Comparison of ENCODE assay signal across 7 mouse cellular contexts in genomic region chr13:36731931-36732461, GRCm38 (mm10). TPM values are rescaled to one million over a fixed set of nuclear protein-coding genes. Genes with fewer than 3 reads are reported as not detected.
DNase-seq lines count a peak whose midpoint lies in the region; ATAC-seq and TF ChIP-seq lines count a peak whose summit lies in the region.

No protein-coding gene starts in this region.

- TF ChIP-seq CTCF in lung, embryonic 14.5 days (IDR thresholded peaks at IDR 0.05; ENCODE audit: low read depth): no peak
- no peak for TF ChIP-seq CTCF in cortical plate, adult 2 months (IDR thresholded peaks at IDR 0.05; ENCODE audit: extremely low read depth, insufficient read depth, low read length)
- no peak for TF ChIP-seq CTCF in forebrain, postnatal 0 days (IDR thresholded peaks at IDR 0.05; ENCODE audit: low read depth)
- TF ChIP-seq CTCF in olfactory bulb, adult 2 months (IDR thresholded peaks at IDR 0.05; ENCODE audit: insufficient read depth, low read depth, low read length): no peak

- peak overlapping the region; percentile 34 for H3K4me3 ChIP-seq in lung, embryonic 14.5 days (ENCODE audit: low read depth, low read length)
- H3K4me3 ChIP-seq in cortical plate, adult 2 months (ENCODE audit: insufficient read depth, low read length): peak overlapping the region; percentile 55
- H3K4me3 ChIP-seq in forebrain, postnatal 0 days (ENCODE audit: low read depth, low read length): peak overlapping the region; percentile 44
- H3K4me3 ChIP-seq in limb, embryonic 13.5 days: peak overlapping the region; percentile 48
- H3K4me3 ChIP-seq in olfactory bulb, adult 2 months (ENCODE audit: insufficient read depth, low read depth, low read length): peak overlapping the region; percentile 10

- no peak overlapping the region for H3K9ac ChIP-seq in lung, embryonic 14.5 days
- peak overlapping the region; percentile 56 for H3K9ac ChIP-seq in forebrain, postnatal 0 days
- H3K9ac ChIP-seq in limb, embryonic 13.5 days: peak overlapping the region; percentile 58; the same call in 1 of the 2 replicates

- peak; percentile 59 for DNase-seq in lung, embryonic 14.5 days
- DNase-seq in lung, postnatal 10 days: no peak
- DNase-seq in forebrain, postnatal 0 days: peak; percentile 77
- no peak for DNase-seq in urinary bladder, postnatal 14 days (ENCODE audit: low spot score)

- peak; percentile 41; the same call in 1 of the 2 replicates for TF ChIP-seq POLR2A in cortical plate, adult 2 months (IDR thresholded peaks at IDR 0.05; ENCODE audit: extremely low read depth, insufficient read depth, low read length)
- no peak for TF ChIP-seq POLR2A in olfactory bulb, adult 2 months (IDR thresholded peaks at IDR 0.05; ENCODE audit: insufficient read depth, low read depth, low read length)

- H3K27me3 ChIP-seq in lung, embryonic 14.5 days (ENCODE audit: insufficient read depth, low read length): peaks cover 95% of the 10 kb centered on the region
- H3K27me3 ChIP-seq in forebrain, postnatal 0 days (ENCODE audit: insufficient read depth, low read length): peaks cover 26% of the 10 kb centered on the region
- peaks cover 78% of the 10 kb centered on the region for H3K27me3 ChIP-seq in limb, embryonic 13.5 days

- H3K9me3 ChIP-seq in lung, embryonic 14.5 days (ENCODE audit: low read depth, low read length): 0 out of 2 replicates have a peak, but pooled peaks cover 3% of the 10 kb centered on the region
- no peaks in the 10 kb centered on the region for H3K9me3 ChIP-seq in forebrain, postnatal 0 days (ENCODE audit: low read length)
- no peaks in the 10 kb centered on the region for H3K9me3 ChIP-seq in limb, embryonic 13.5 days

- H3K36me3 ChIP-seq in lung, embryonic 14.5 days (ENCODE audit: insufficient read depth): no peaks in the 10 kb centered on the region
- no peaks in the 10 kb centered on the region for H3K36me3 ChIP-seq in forebrain, postnatal 0 days (ENCODE audit: insufficient read depth)
- H3K36me3 ChIP-seq in limb, embryonic 13.5 days: no peaks in the 10 kb centered on the region

- under 1% methylated on average over 23 of the region's 23 CpGs for WGBS in lung, embryonic 14.5 days
- WGBS in forebrain, postnatal 0 days: 1% methylated on average over 23 of the region's 23 CpGs
- WGBS in limb, embryonic 13.5 days: 2% methylated on average over 23 of the region's 23 CpGs
- WGBS in olfactory bulb, adult 2 months: 3% methylated on average over 23 of the region's 23 CpGs

- no peak for ATAC-seq in lung, embryonic 14.5 days (ENCODE audit: insufficient read depth)
- ATAC-seq in forebrain, postnatal 0 days: no peak
- no peak for ATAC-seq in limb, embryonic 13.5 days (ENCODE audit: low FRiP score, low read depth)

- H3K4me2 ChIP-seq in lung, embryonic 14.5 days: peak overlapping the region; percentile 63
- peak overlapping the region; percentile 71 for H3K4me2 ChIP-seq in forebrain, postnatal 0 days (ENCODE audit: low read depth)
- peak overlapping the region; percentile 80 for H3K4me2 ChIP-seq in limb, embryonic 13.5 days (replicated peaks)

- H3K27ac ChIP-seq in lung, embryonic 14.5 days (ENCODE audit: low read depth): no peak overlapping the region
- peak overlapping the region; percentile 86 for H3K27ac ChIP-seq in cortical plate, adult 2 months (ENCODE audit: insufficient read depth, low read length)
- peak overlapping the region; percentile 88 for H3K27ac ChIP-seq in forebrain, postnatal 0 days (ENCODE audit: low read depth, low read length)
- no peak overlapping the region; the same call in 1 of the 2 replicates for H3K27ac ChIP-seq in limb, embryonic 13.5 days
- no peak overlapping the region for H3K27ac ChIP-seq in olfactory bulb, adult 2 months (ENCODE audit: insufficient read depth, low read depth, low read length)

- 0 out of 2 replicates have a peak, but pooled peaks cover 3% of the 10 kb centered on the region for H3K4me1 ChIP-seq in lung, embryonic 14.5 days (ENCODE audit: insufficient read depth)
- no peaks in the 10 kb centered on the region for H3K4me1 ChIP-seq in cortical plate, adult 2 months (ENCODE audit: control insufficient read depth, insufficient read depth, low read length)
- H3K4me1 ChIP-seq in forebrain, postnatal 0 days (ENCODE audit: insufficient read depth): no peaks in the 10 kb centered on the region
- H3K4me1 ChIP-seq in limb, embryonic 13.5 days: peaks cover 44% of the 10 kb centered on the region
- peaks cover 14% of the 10 kb centered on the region for H3K4me1 ChIP-seq in olfactory bulb, adult 2 months (ENCODE audit: control insufficient read depth, insufficient read depth, low read length)

RNA-seq across cellular contexts. Expression of gene Nrn1, which starts 2.9 kb away (rescaled TPM):
- polyA plus RNA-seq in lung, embryonic 14.5 days (2014; fragmentation: Nextera tagmentation; extraction: Ambion mirVana): 0.12 and 0.42 TPM in 2 replicates
- polyA plus RNA-seq in cortical plate, adult 2 months (2012; rRNA removed): 251 and 304 TPM in 2 replicates
- 50.5 and 57.7 TPM in 2 replicates for total RNA-seq in forebrain, postnatal 0 days (2014; rRNA removed)
- 24.9 and 35.1 TPM in 2 replicates for polyA plus RNA-seq in forebrain, postnatal 0 days (2015; fragmentation: Nextera tagmentation; extraction: Ambion mirVana)
- 7.5 and 7.7 TPM in 2 replicates for polyA plus RNA-seq in limb, embryonic 13.5 days (2015; fragmentation: Nextera tagmentation; extraction: Ambion mirVana)
- polyA plus RNA-seq in olfactory bulb, adult 2 months (2012; ENCODE audit: insufficient read depth, insufficient read length, low replicate concordance, missing spikeins): not detected in 2 replicates

Comparison
In these comparisons a context has a peak if more than half of its experiments do, and no peak if none do; other contexts are left out.
1. DNase-seq: peak in lung, embryonic 14.5 days (single experiment) and forebrain, postnatal 0 days (single experiment); none in lung, postnatal 10 days (single experiment) and urinary bladder, postnatal 14 days (single experiment).
2. H3K27ac ChIP-seq: peak in cortical plate, adult 2 months (single experiment) and forebrain, postnatal 0 days (single experiment); none in lung, embryonic 14.5 days (single experiment), limb, embryonic 13.5 days (single experiment) and olfactory bulb, adult 2 months (single experiment).
3. Peak in every context shown above with its lines, with median percentiles within 50 percentile points of each other: H3K4me2 ChIP-seq and H3K4me3 ChIP-seq.